Mouse (Mus musculus): Measurements from ENCODE around the gene Flywch2.

- TF ChIP-seq CTCF (IDR thresholded peaks at IDR 0.05; ENCODE audit: low read depth, low read length) (no peak), POLR2A (IDR thresholded peaks at IDR 0.05; ENCODE audit: borderline replicate concordance, low read depth, low read length) (no peak)
These were observed 640 bp upstream of the Flywch2 start for GRCm38 (mm10) chr17:23786510-23786931.
